Mouse (Mus musculus): Measurements from ENCODE around the gene Tfap4. TPM values are rescaled to one million over a fixed set of nuclear protein-coding genes. Genes with fewer than 3 reads are reported as not detected.
"Not testable (repeated sequence)": the region's sequence is repeated elsewhere in the genome, so short reads cannot be mapped to it uniquely, and the experiment has no call there.

Tfap4 gene
- polyA plus RNA-seq, 2 experiments from 2014 or later, result 6.5 to 7.3 TPM

DNA sequence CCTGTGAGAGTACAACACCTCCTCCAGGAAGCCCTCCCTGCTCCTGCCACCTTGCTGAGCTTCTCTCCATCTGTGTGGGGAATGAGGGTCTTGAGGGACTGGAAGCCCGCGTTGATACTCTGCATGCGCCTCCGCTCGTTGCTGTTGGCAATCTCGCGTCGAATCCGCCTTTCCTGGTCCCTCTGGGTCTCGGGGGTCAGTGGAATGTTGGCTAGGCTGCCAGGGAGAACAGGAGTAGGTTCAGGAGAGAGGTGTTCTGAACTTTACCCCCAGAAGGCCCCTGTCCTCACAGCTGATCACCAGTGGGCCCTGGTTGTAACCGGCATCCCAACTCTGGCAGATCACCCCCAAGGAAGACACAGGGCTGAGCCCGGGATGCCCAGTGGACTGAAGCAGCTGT lies 7.8 kb downstream of the Tfap4 start:
- ATAC-seq, result no peak

DNA sequence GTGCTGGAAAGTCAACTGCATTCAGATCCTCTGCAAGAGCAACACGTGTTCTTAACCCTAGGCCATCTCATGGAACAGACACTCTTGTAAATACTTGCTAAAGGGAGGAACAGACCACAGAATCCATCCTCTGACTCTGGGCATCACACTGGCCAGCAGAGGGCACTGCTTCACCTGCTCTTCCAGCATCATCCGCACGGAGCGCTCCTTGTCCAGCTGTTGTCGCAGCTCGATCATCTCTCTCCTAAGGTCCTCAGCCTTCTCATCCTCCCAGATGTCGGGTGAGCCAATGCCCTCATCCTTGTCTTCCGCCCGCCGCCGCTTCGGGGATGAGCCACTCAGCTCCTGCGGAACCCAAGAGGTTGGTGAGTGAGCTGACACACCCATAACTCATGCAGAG lies 8.6 kb downstream of the Tfap4 start:
- ATAC-seq, result peak; percentile 63

DNA sequence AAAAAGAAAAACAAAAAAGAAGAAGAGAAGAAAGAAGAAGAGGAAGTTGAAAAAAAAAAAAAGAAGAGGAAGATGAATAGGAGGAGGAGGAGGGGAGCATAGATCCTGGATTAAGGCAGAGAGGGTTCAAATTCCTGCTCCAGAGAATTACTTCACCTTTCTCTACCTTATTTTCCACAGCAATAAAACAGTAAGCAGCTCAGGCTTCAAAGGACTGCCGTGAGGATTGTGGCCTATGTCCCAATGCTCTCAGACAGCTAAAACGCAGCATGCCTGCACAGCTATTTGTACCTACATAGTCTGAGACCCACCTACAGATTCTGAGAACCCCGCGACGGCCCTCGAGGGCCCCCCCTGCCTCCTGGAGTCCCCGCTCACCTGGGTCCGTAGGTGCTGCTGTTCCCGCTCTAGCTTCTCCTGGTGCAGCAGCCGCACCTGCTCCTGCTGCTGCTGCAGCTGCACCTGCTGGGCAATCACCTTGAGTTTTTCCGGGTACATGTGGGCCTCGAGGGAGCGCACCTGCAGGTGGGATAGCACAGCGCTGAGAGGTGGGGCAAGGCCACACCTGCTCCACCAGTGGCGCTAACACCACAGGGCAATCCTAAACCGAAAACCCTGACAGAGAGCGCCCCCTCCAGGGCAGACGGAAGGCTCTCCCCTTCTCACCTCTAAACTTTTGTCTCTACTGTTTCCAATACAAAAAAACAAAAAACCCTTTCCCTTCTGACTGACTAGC lies 10.5 kb downstream of the Tfap4 start:
- no peak for ATAC-seq

GRCm38 (mm10) chr16:4547611-4548010 lies 12.0 kb downstream of the Tfap4 start:
- no peak for ATAC-seq

- ATAC-seq, result no peak
Observed at GRCm38 (mm10) chr16:4546838-4547237, 12.8 kb downstream of the Tfap4 start.

DNA sequence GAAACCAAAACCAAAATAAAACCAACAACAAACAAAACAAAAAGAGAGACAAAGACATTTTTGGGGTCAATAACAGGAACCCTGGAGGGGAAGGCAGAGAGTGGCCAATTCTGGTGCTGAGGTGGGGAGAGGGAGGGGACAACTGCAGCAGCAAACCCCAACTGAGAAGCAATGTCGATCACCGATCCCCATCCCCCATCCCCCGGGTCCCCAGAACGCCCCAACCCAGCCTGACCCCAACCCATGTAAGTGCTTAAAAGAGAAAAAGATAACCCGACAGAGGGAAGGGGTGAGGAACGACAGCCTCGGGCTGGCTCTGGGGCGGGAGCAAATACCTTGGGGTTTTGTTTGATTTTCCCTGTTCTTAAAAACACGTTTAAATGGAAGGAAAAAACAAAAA lies 14.8 kb downstream of the Tfap4 start:
- ATAC-seq, result no peak

DNA sequence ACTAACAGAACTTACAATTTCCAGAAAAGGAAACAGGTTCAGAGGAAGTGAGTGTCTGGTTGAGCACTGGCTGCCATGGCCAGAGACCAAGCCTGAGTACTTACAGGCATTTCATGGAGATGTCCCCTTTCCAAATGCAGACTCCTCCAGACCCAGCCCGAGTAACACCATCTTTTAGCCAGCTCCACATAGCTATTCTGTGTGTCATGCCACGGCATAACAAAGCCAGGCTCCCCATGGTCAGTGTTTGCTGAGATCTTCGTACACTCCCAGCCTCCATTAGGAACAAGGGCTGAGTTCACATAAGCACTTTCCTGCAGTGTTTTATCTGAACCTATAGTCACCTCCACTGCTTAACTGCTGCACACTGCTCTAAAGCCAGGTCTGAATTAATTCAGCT lies 16.4 kb downstream of the Tfap4 start:
- ATAC-seq, result no peak

- ATAC-seq, result no peak
Observed at GRCm38 (mm10) chr16:4542236-4542774, 17.3 kb downstream of the Tfap4 start.

GRCm38 (mm10) chr16:4541501-4542198 lies 18.0 kb downstream of the Tfap4 start, which contains the start of gene Srl:
Gene Srl (minus strand): TSS chr16:4541816.
- ATAC-seq, result peak; percentile 97

- no peak for ATAC-seq
Observed at GRCm38 (mm10) chr16:4541033-4541432, 18.6 kb downstream of the Tfap4 start.

GRCm38 (mm10) chr16:4540064-4540775 lies 19.4 kb downstream of the Tfap4 start:
- ATAC-seq, result no peak

DNA sequence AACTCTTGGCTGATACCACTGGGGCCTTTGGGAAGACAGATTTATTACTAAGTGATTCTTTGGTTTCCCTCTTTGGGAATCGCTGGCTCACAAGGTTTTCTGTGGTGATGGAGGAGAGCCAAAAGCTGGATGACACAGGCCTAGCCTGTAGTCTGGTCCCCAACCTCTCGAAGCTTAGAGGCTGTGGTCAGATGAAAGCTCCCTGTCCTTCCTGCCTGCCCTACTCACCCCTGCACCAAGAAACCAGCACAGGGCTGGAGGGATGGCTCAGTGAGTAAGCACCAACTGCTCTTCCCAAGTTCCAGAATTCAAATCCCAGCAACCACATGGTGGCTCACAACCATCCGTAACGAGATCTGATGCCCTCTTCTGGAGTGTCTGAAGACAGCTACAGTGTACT lies 20.1 kb downstream of the Tfap4 start:
- no peak for ATAC-seq

GRCm38 (mm10) chr16:4537616-4538358 lies 21.9 kb downstream of the Tfap4 start:
- no peak for ATAC-seq

GRCm38 (mm10) chr16:4527373-4527772 lies 32.3 kb downstream of the Tfap4 start:
- not testable (repeated sequence) for ATAC-seq

- no peak for ATAC-seq
Observed at GRCm38 (mm10) chr16:4523313-4524004, 36.2 kb downstream of the Tfap4 start.

GRCm38 (mm10) chr16:4522879-4523278 lies 36.8 kb downstream of the Tfap4 start:
- ATAC-seq, result no peak

- ATAC-seq, result no peak
Observed at GRCm38 (mm10) chr16:4521735-4522530, 37.7 kb downstream of the Tfap4 start.

- no peak for ATAC-seq
Observed at GRCm38 (mm10) chr16:4521074-4521667, 38.5 kb downstream of the Tfap4 start.

GRCm38 (mm10) chr16:4520673-4521072 lies 39.0 kb downstream of the Tfap4 start:
- no peak for ATAC-seq

- no peak for ATAC-seq
Observed at GRCm38 (mm10) chr16:4519825-4520224, 39.8 kb downstream of the Tfap4 start.

DNA sequence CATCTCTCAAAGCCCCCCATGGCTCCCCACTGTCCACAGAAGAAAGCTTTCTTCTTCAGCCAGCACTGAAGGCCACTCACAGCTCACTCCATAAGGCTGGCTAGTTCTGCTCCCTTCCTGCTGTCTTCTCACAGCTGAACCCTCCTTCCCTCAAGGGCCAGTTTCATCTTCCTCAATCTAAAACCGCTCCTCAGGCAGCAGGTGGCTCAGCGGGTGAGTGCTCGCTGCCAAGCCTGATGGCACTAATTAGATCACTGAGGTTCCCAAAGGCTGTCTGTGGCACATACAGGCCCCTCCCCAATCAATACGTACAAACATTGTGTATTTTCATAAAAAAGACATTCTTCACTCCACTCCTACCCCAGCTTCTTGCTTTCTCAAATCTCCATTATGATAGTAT lies 40.5 kb downstream of the Tfap4 start:
- ATAC-seq, result no peak

All from CD4-positive, CD25-positive, alpha-beta regulatory T cell, adult 4 months (primary cell).